Mouse (Mus musculus) forebrain, embryonic 11.5 days (tissue): ENCODE results near the gene Rrnad1. TPM values are rescaled to one million over a fixed set of nuclear protein-coding genes. Genes with fewer than 3 reads are reported as not detected.

Experiments
- ATAC-seq: fragments of 200-750 bp; cut with Nextera tagmentation; replicated peaks from 2 replicates; pipeline ENCODE4 v1.8.0; 2017; ENCODE audit warnings: moderate TSS enrichment; ENCODE audit not compliant: low FRiP score
- DNase-seq: peaks from one replicate; pipeline ENCODE4 v3.0.0-alpha.2; 2017; ENCODE audit warnings: low spot score
- H3K27ac ChIP-seq: fragments of 300-500 bp; sonication (generic); 2 replicates; pipeline ENCODE4 v1.5.1; 2014; ENCODE audit warnings: low read depth, low read length
- H3K27me3 ChIP-seq: fragments of 300-500 bp; sonication (generic); 2 replicates; pipeline ENCODE4 v1.6.1; 2014; ENCODE audit warnings: mild to moderate bottlenecking, low read length, mixed read lengths; ENCODE audit not compliant: control insufficient read depth, insufficient read depth
- H3K36me3 ChIP-seq: fragments of 300-500 bp; sonication (generic); 2 replicates; pipeline ENCODE4 v1.6.1; 2014; ENCODE audit warnings: mild to moderate bottlenecking, low read length, moderate library complexity, mixed read lengths; ENCODE audit not compliant: control insufficient read depth, insufficient read depth
- H3K4me1 ChIP-seq: fragments of 300-500 bp; sonication (generic); replicated peaks from 2 replicates; pipeline ENCODE4 v1.6.1; 2014; ENCODE audit warnings: low read length, mixed read lengths; ENCODE audit not compliant: control insufficient read depth, insufficient read depth
- H3K4me2 ChIP-seq: fragments of 300-500 bp; sonication (generic); 2 replicates; pipeline ENCODE4 v1.6.1; 2014; ENCODE audit warnings: low read depth, mild to moderate bottlenecking, low read length, moderate library complexity, mixed read lengths; ENCODE audit not compliant: severe bottlenecking
- H3K4me3 ChIP-seq: fragments of 300-500 bp; sonication (generic); 2 replicates; pipeline ENCODE4 v1.5.1; 2014; ENCODE audit warnings: low read depth, low read length
- H3K9ac ChIP-seq: fragments of 300-500 bp; sonication (generic); 2 replicates; pipeline ENCODE4 v1.6.1; 2014; ENCODE audit warnings: low read length
- H3K9me3 ChIP-seq: fragments of 300-500 bp; sonication (generic); 2 replicates; pipeline ENCODE4 v1.6.1; 2016; ENCODE audit warnings: low read length, mixed read lengths; ENCODE audit not compliant: control insufficient read depth
- WGBS: fragments of 180-500 bp; shearing (Covaris S2); extraction: QIAGEN DNeasy Blood & Tissue Kit; methylation state at CpG from one replicate; pipeline ENCODE4 v1.1.7; 2014; 5-methylcytosine and 5-hydroxymethylcytosine counted together
- polyA plus RNA-seq: library from polyadenylated mRNA; unstranded; fragments of >200 nt; fragmentation: Nextera tagmentation; extraction: Ambion mirVana; gene quantifications from 2 replicates; pipeline ENCODE4 v1.2.1, GENCODE M21; 2014

The Rrnad1 gene
- polyA plus RNA-seq, 1 experiment from 2014 or later = 22.2 TPM

GRCm38 (mm10) chr3:87935201-87935600 is 4.7 kb upstream of the Rrnad1 start:
- ATAC-seq = no peak; the same call in 1 of the 2 replicates
- Histone ChIP-seq H3K4me2 (no peak overlapping the region), H3K4me1 (peaks cover 11% of the 10 kb centered on the region; the same call in 1 of the 2 replicates), H3K27me3 (no peaks in the 10 kb centered on the region), H3K4me3 (no peak overlapping the region), H3K36me3 (peaks cover 15% of the 10 kb centered on the region; the same call in 1 of the 2 replicates), H3K9me3 (no peaks in the 10 kb centered on the region), H3K9ac (no peak overlapping the region), H3K27ac (no peak overlapping the region)
- WGBS = 82% methylated on average over 4 of the region's 4 CpGs
- no peak for DNase-seq

GRCm38 (mm10) chr3:87934501-87934900 is 4.0 kb upstream of the Rrnad1 start:
- DNase-seq (no peak), ATAC-seq (no peak)
- H3K27me3 ChIP-seq = no peaks in the 10 kb centered on the region
- peaks cover 15% of the 10 kb centered on the region; the same call in 1 of the 2 replicates for H3K36me3 ChIP-seq
- H3K9ac ChIP-seq = no peak overlapping the region
- no peaks in the 10 kb centered on the region for H3K9me3 ChIP-seq
- 73% methylated on average over 4 of the region's 4 CpGs for WGBS
- no peak overlapping the region for H3K4me2 ChIP-seq
- no peak overlapping the region for H3K27ac ChIP-seq
- peaks cover 11% of the 10 kb centered on the region; the same call in 1 of the 2 replicates for H3K4me1 ChIP-seq
- H3K4me3 ChIP-seq = no peak overlapping the region

- Histone ChIP-seq H3K4me3 (no peak overlapping the region), H3K4me1 (peaks cover 14% of the 10 kb centered on the region), H3K9ac (no peak overlapping the region), H3K27me3 (no peaks in the 10 kb centered on the region), H3K36me3 (peaks cover 15% of the 10 kb centered on the region; the same call in 1 of the 2 replicates), H3K27ac (no peak overlapping the region), H3K4me2 (no peak overlapping the region), H3K9me3 (no peaks in the 10 kb centered on the region)
- no peak for ATAC-seq
- DNase-seq = no peak
- 86% methylated on average over 5 of the region's 5 CpGs for WGBS
Measured at GRCm38 (mm10) chr3:87934026-87934425, 3.5 kb upstream of the Rrnad1 start.

- Histone ChIP-seq H3K4me1 (peaks cover 10% of the 10 kb centered on the region), H3K27me3 (no peaks in the 10 kb centered on the region), H3K36me3 (peaks cover 19% of the 10 kb centered on the region), H3K4me3 (peak overlapping the region; percentile 93), H3K9ac (peak overlapping the region; percentile 92), H3K9me3 (no peaks in the 10 kb centered on the region), H3K27ac (0 out of 2 replicates have a peak overlapping the region, but pooled peaks have one; percentile 25), H3K4me2 (peak overlapping the region; percentile 68)
- no peak for ATAC-seq
- DNase-seq = no peak
- 9% methylated on average over 26 of the region's 26 CpGs for WGBS
Measured at GRCm38 (mm10) chr3:87929341-87930077, 1.0 kb downstream of the Rrnad1 start.

GRCm38 (mm10) chr3:87927452-87927851 is 3.1 kb downstream of the Rrnad1 start:
- 96% methylated on average over 5 of the region's 5 CpGs for WGBS
- peaks cover 10% of the 10 kb centered on the region for H3K4me1 ChIP-seq
- H3K27ac ChIP-seq = no peak overlapping the region
- no peak overlapping the region for H3K9ac ChIP-seq
- H3K36me3 ChIP-seq = peaks cover 16% of the 10 kb centered on the region
- no peak overlapping the region for H3K4me3 ChIP-seq
- no peaks in the 10 kb centered on the region for H3K27me3 ChIP-seq
- DNase-seq = no peak
- no peaks in the 10 kb centered on the region for H3K9me3 ChIP-seq
- H3K4me2 ChIP-seq = no peak overlapping the region
- ATAC-seq = no peak

GRCm38 (mm10) chr3:87924996-87925395 is 5.5 kb downstream of the Rrnad1 start:
- Histone ChIP-seq H3K27ac (no peak overlapping the region), H3K4me1 (peaks cover 6% of the 10 kb centered on the region), H3K4me3 (no peak overlapping the region), H3K9ac (no peak overlapping the region), H3K4me2 (no peak overlapping the region), H3K36me3 (peaks cover 10% of the 10 kb centered on the region), H3K9me3 (no peaks in the 10 kb centered on the region), H3K27me3 (no peaks in the 10 kb centered on the region)
- DNase-seq = no peak
- ATAC-seq = no peak
- WGBS = 92% methylated on average over 7 of the region's 7 CpGs

- Histone ChIP-seq H3K4me2 (peak overlapping the region; percentile 73), H3K4me3 (peak overlapping the region; percentile 68), H3K9me3 (no peaks in the 10 kb centered on the region), H3K9ac (peak overlapping the region; percentile 71; the same call in 1 of the 2 replicates), H3K4me1 (peaks cover 6% of the 10 kb centered on the region; the same call in 1 of the 2 replicates), H3K36me3 (peaks cover 6% of the 10 kb centered on the region), H3K27ac (no peak overlapping the region), H3K27me3 (no peaks in the 10 kb centered on the region)
- WGBS = 68% methylated on average over 9 of the region's 9 CpGs
- DNase-seq = no peak
- ATAC-seq = no peak
Measured at GRCm38 (mm10) chr3:87920270-87920943, 10.1 kb downstream of the Rrnad1 start.

GRCm38 (mm10) chr3:87919336-87920108 is 11.0 kb downstream of the Rrnad1 start, which contains the start of gene Mrpl24:
Mrpl24 (plus strand) TSS chr3:87919506.
- no peaks in the 10 kb centered on the region for H3K27me3 ChIP-seq
- H3K4me1 ChIP-seq = peaks cover 6% of the 10 kb centered on the region; the same call in 1 of the 2 replicates
- H3K27ac ChIP-seq = peak within 1 kb of the TSS; percentile 76
- no peaks in the 10 kb centered on the region for H3K9me3 ChIP-seq
- peak within 1 kb of the TSS; percentile 68 for H3K4me3 ChIP-seq
- H3K4me2 ChIP-seq = peak within 1 kb of the TSS; percentile 73
- ATAC-seq = peak; percentile 82
- under 1% methylated on average over 30 of the region's 30 CpGs for WGBS
- peak; percentile 80 for DNase-seq
- peak within 1 kb of the TSS; percentile 71 for H3K9ac ChIP-seq
- peaks cover 4% of the 10 kb centered on the region for H3K36me3 ChIP-seq
